Mouse (Mus musculus): ENCODE data around the gene Serpina6. TPM values are rescaled to one million over a fixed set of nuclear protein-coding genes. Genes with fewer than 3 reads are reported as not detected.

Gene Serpina6
- total RNA-seq, 2 experiments from 2014 or later = not detected

- DNase-seq (ENCODE audit: low spot score in 2 of 2) = no peak
- Histone ChIP-seq H3K4me3 (no peak overlapping the region), H3K27ac (no peak overlapping the region)
- TF ChIP-seq CTCF (conservative IDR thresholded peaks at IDR 0.05) = no peak
These were observed 13.2 kb downstream of the Serpina6 start for GRCm38 (mm10) chr12:103643818-103644217.

GRCm38 (mm10) chr12:103643336-103643735, 13.7 kb downstream of the Serpina6 start:
- Histone ChIP-seq H3K4me3 (no peak overlapping the region), H3K27ac (no peak overlapping the region)
- peak; percentile 97 for TF ChIP-seq CTCF (conservative IDR thresholded peaks at IDR 0.05)
- DNase-seq (ENCODE audit: low spot score in 2 of 2) = peak; percentile 76 to 93

- DNase-seq (ENCODE audit: low spot score in 2 of 2) = no peak
- TF ChIP-seq CTCF (conservative IDR thresholded peaks at IDR 0.05) = no peak
- no peak overlapping the region for H3K27ac ChIP-seq
- no peak overlapping the region for H3K4me3 ChIP-seq
These were observed 21.2 kb downstream of the Serpina6 start for GRCm38 (mm10) chr12:103635846-103636245.

GRCm38 (mm10) chr12:103634430-103634829, 22.6 kb downstream of the Serpina6 start:
- no peak for TF ChIP-seq CTCF (conservative IDR thresholded peaks at IDR 0.05)
- peak overlapping the region; percentile 72; the same call in 1 of the 2 replicates for H3K27ac ChIP-seq
- H3K4me3 ChIP-seq = no peak overlapping the region
- DNase-seq (ENCODE audit: low spot score in 2 of 2) = peak; percentile 29 to 45

DNA sequence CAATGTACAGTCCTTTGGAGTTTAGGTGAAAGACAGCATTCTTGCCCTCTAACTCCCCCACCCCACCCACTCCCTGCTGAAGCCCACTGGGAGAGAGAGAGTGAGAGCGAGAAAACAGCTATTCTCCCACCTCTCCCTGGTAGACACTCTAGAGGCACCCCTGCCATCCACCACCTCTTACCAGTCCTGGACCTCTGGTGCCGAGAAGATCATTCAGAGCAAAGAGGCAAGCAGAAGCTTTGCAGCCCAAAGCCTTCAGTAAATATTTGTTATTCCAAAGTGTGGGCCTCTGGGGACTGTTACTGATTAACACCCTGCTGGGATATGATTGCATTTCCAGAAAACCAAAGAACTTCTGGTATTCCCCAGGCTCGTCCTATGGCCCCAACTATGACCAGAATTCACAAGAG, 25.8 kb downstream of the Serpina6 start, which contains the start of gene Serpina10:
Gene Serpina10, minus strand, starts transcription at position 242 of the 410 bp plus-strand sequence.
- no peak for TF ChIP-seq CTCF (conservative IDR thresholded peaks at IDR 0.05)
- no peak within 1 kb of the TSS for H3K4me3 ChIP-seq
- no peak within 1 kb of the TSS for H3K27ac ChIP-seq
- no peak for DNase-seq (ENCODE audit: low spot score in 2 of 2)

GRCm38 (mm10) chr12:103616860-103617261, 40.2 kb downstream of the Serpina6 start:
- no peak for DNase-seq (ENCODE audit: low spot score in 2 of 2)
- no peak for TF ChIP-seq CTCF (conservative IDR thresholded peaks at IDR 0.05)
- Histone ChIP-seq H3K27ac (no peak overlapping the region), H3K4me3 (no peak overlapping the region)

GRCm38 (mm10) chr12:103615734-103616133, 41.3 kb downstream of the Serpina6 start:
- no peak for TF ChIP-seq CTCF (conservative IDR thresholded peaks at IDR 0.05)
- H3K27ac ChIP-seq = no peak overlapping the region
- DNase-seq (ENCODE audit: low spot score in 2 of 2) = no peak
- H3K4me3 ChIP-seq = no peak overlapping the region

GRCm38 (mm10) chr12:103615141-103615540, 41.9 kb downstream of the Serpina6 start:
- no peak for DNase-seq (ENCODE audit: low spot score in 2 of 2)
- H3K27ac ChIP-seq = no peak overlapping the region
- TF ChIP-seq CTCF (conservative IDR thresholded peaks at IDR 0.05) = no peak
- H3K4me3 ChIP-seq = no peak overlapping the region

GRCm38 (mm10) chr12:103601839-103602238, 55.2 kb downstream of the Serpina6 start:
- Histone ChIP-seq H3K4me3 (no peak overlapping the region), H3K27ac (no peak overlapping the region)
- no peak for TF ChIP-seq CTCF (conservative IDR thresholded peaks at IDR 0.05)
- no peak for DNase-seq (ENCODE audit: low spot score in 2 of 2)

GRCm38 (mm10) chr12:103600364-103600763, 56.6 kb downstream of the Serpina6 start:
- DNase-seq (ENCODE audit: low spot score in 2 of 2) = no peak
- no peak for TF ChIP-seq CTCF (conservative IDR thresholded peaks at IDR 0.05)
- H3K27ac ChIP-seq = no peak overlapping the region

GRCm38 (mm10) chr12:103598411-103598810, 58.6 kb downstream of the Serpina6 start:
- Histone ChIP-seq H3K27ac (no peak overlapping the region), H3K4me3 (no peak overlapping the region)
- no peak for TF ChIP-seq CTCF (conservative IDR thresholded peaks at IDR 0.05)

More at GRCm38 (mm10) chr12:103600364-103600763, 56.6 kb downstream of the Serpina6 start:
- H3K4me3 ChIP-seq = no peak overlapping the region

More at GRCm38 (mm10) chr12:103598411-103598810, 58.6 kb downstream of the Serpina6 start:
- DNase-seq (ENCODE audit: low spot score in 2 of 2) = no peak

Other genes starting within 250 kb of the Serpina6 start
- gene 9330161L09Rik, start 249.4 kb downstream of the Serpina6 start, total RNA-seq (2021) = 1 to 10 TPM; 3.5 to 4.0 TPM
- gene Ddx24, start 231.4 kb downstream of the Serpina6 start, total RNA-seq (2021) = 100 to 1,000 TPM; 235 to 239 TPM
- gene Ifi27, start 223.0 kb downstream of the Serpina6 start, total RNA-seq (2021) = 100 to 1,000 TPM in 1 of 2 experiments, 10 to 100 TPM in 1; 97.3 to 106 TPM
- gene Ifi27l2a, start 213.5 kb downstream of the Serpina6 start, total RNA-seq (2021) = under 1 TPM; 0.91 to 0.92 TPM
- not detected for gene Ifi27l2b, start 200.0 kb downstream of the Serpina6 start, total RNA-seq (2021)
- 10 to 100 TPM; 47.8 to 50.5 TPM for gene Ppp4r4, start 124.9 kb downstream of the Serpina6 start, total RNA-seq (2021)
- under 1 TPM in 1 of 2 experiments, not detected in 1; 0.10 TPM for gene Serpina10, start 25.8 kb downstream of the Serpina6 start, total RNA-seq (2021)
- not detected for gene Serpina16, start 18.9 kb upstream of the Serpina6 start, total RNA-seq (2021)
- gene Serpina1f, start 38.3 kb upstream of the Serpina6 start, total RNA-seq (2021) = not detected
- not detected for gene Serpina1d, start 116.4 kb upstream of the Serpina6 start, total RNA-seq (2021)
- gene Serpina1b, start 173.2 kb upstream of the Serpina6 start, total RNA-seq (2021) = not detected
- gene Serpina1a, start 206.3 kb upstream of the Serpina6 start, total RNA-seq (2021) = not detected
- gene Serpina1c, start 247.7 kb upstream of the Serpina6 start, total RNA-seq (2021) = not detected